Mouse (Mus musculus): Measurements from ENCODE around the gene Cep95. TPM values are rescaled to one million over a fixed set of nuclear protein-coding genes. Genes with fewer than 3 reads are reported as not detected.
A peak's percentile ranks its signal among the peaks of the same experiment; 100 is the strongest.

Gene Cep95
- polyA plus RNA-seq, 1 experiment from 2014 or later = 16.2 TPM

DNA sequence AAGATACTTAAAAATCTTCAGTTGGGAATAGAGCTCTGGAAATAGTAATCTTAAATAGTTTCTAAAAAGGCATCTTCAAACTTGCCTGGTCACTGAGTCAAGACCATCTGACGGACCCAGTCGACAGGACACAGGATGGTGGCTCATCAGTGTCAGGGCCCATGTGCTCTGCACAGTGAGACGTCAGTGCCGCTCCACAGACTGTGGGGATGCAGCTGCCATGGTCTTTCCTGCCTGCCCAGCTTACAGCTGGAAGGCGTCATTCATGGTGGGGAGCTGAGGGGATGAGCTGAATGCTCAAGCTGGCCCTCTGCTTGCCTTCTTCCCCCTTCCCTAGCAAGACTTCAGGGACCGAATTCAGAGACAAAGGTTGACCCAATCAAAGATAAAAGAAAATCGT lies 27.3 kb downstream of the Cep95 start:
- H3K27me3 ChIP-seq (ENCODE audit: control insufficient read depth, insufficient read depth, low read depth, low read length) = no peaks in the 10 kb centered on the region
- 0 out of 2 replicates have a peak, but pooled peaks cover 4% of the 10 kb centered on the region for H3K4me1 ChIP-seq (ENCODE audit: control insufficient read depth, insufficient read depth, low read length)
- peaks cover 28% of the 10 kb centered on the region for H3K36me3 ChIP-seq (ENCODE audit: control insufficient read depth, insufficient read depth, low read length)
- H3K27ac ChIP-seq (ENCODE audit: low read length) = no peak overlapping the region
- no peak overlapping the region for H3K9ac ChIP-seq (ENCODE audit: low read depth, low read length)
- no peak for ATAC-seq
- no peak overlapping the region for H3K4me2 ChIP-seq (ENCODE audit: low read length)
- H3K4me3 ChIP-seq (ENCODE audit: low read depth, low read length) = no peak overlapping the region
- H3K9me3 ChIP-seq (replicated peaks; ENCODE audit: control insufficient read depth, low read length, poor library complexity, severe bottlenecking) = no peaks in the 10 kb centered on the region
- 75% methylated on average over 7 of the region's 7 CpGs for WGBS

GRCm38 (mm10) chr11:106817156-106817555 lies 28.1 kb downstream of the Cep95 start:
- H3K4me2 ChIP-seq (ENCODE audit: low read length) = no peak overlapping the region
- H3K4me3 ChIP-seq (ENCODE audit: low read depth, low read length) = no peak overlapping the region
- 0 out of 2 replicates have a peak, but pooled peaks cover 4% of the 10 kb centered on the region for H3K4me1 ChIP-seq (ENCODE audit: control insufficient read depth, insufficient read depth, low read length)
- no peak overlapping the region for H3K9ac ChIP-seq (ENCODE audit: low read depth, low read length)
- H3K9me3 ChIP-seq (replicated peaks; ENCODE audit: control insufficient read depth, low read length, poor library complexity, severe bottlenecking) = no peaks in the 10 kb centered on the region
- H3K27ac ChIP-seq (ENCODE audit: low read length) = 0 out of 2 replicates have a peak overlapping the region, but pooled peaks have one; percentile 12
- no peaks in the 10 kb centered on the region for H3K27me3 ChIP-seq (ENCODE audit: control insufficient read depth, insufficient read depth, low read depth, low read length)
- 78% methylated on average over 3 of the region's 3 CpGs for WGBS
- H3K36me3 ChIP-seq (ENCODE audit: control insufficient read depth, insufficient read depth, low read length) = peaks cover 28% of the 10 kb centered on the region
- ATAC-seq = no peak

GRCm38 (mm10) chr11:106817808-106818207 lies 28.8 kb downstream of the Cep95 start:
- WGBS = 73% methylated on average over 6 of the region's 6 CpGs
- no peaks in the 10 kb centered on the region for H3K27me3 ChIP-seq (ENCODE audit: control insufficient read depth, insufficient read depth, low read depth, low read length)

DNA sequence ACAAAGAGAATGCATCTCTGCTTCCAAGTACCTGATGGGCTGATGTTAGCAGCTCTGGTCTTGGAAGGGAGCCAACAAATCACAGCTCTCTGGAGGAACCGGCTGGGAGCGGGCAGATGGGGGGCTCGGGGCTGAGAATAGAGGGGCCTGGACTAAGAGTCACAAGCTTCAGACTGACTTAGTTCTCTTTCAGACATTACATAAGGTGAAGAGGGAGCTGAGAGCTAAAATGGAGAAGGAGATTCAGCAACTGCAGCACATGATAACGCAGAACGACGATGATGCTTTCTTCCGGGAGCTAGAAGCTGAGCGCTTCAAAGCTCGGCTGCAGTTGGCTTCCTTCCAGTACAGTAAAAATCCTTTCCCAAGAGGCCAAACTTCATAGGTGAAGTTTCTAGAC lies 29.3 kb downstream of the Cep95 start:
- Histone ChIP-seq H3K9me3 (replicated peaks; ENCODE audit: control insufficient read depth, low read length, poor library complexity, severe bottlenecking) (no peaks in the 10 kb centered on the region), H3K9ac (ENCODE audit: low read depth, low read length) (no peak overlapping the region), H3K4me1 (ENCODE audit: control insufficient read depth, insufficient read depth, low read length) (0 out of 2 replicates have a peak, but pooled peaks cover 4% of the 10 kb centered on the region), H3K36me3 (ENCODE audit: control insufficient read depth, insufficient read depth, low read length) (peaks cover 24% of the 10 kb centered on the region), H3K4me2 (ENCODE audit: low read length) (no peak overlapping the region), H3K4me3 (ENCODE audit: low read depth, low read length) (no peak overlapping the region), H3K27ac (ENCODE audit: low read length) (peak overlapping the region; percentile 53; the same call in 1 of the 2 replicates), H3K27me3 (ENCODE audit: control insufficient read depth, insufficient read depth, low read depth, low read length) (no peaks in the 10 kb centered on the region)
- 49% methylated on average over 9 of the region's 9 CpGs for WGBS
- ATAC-seq = 0 out of 2 replicates have a peak, but pooled peaks have one; percentile 36

More at GRCm38 (mm10) chr11:106817808-106818207, 28.8 kb downstream of the Cep95 start:
- H3K4me3 ChIP-seq (ENCODE audit: low read depth, low read length) = no peak overlapping the region
- 0 out of 2 replicates have a peak, but pooled peaks cover 4% of the 10 kb centered on the region for H3K4me1 ChIP-seq (ENCODE audit: control insufficient read depth, insufficient read depth, low read length)
- H3K9me3 ChIP-seq (replicated peaks; ENCODE audit: control insufficient read depth, low read length, poor library complexity, severe bottlenecking) = no peaks in the 10 kb centered on the region
- peak overlapping the region; percentile 53; the same call in 1 of the 2 replicates for H3K27ac ChIP-seq (ENCODE audit: low read length)
- no peak overlapping the region for H3K9ac ChIP-seq (ENCODE audit: low read depth, low read length)
- H3K4me2 ChIP-seq (ENCODE audit: low read length) = no peak overlapping the region
- H3K36me3 ChIP-seq (ENCODE audit: control insufficient read depth, insufficient read depth, low read length) = peaks cover 24% of the 10 kb centered on the region
- ATAC-seq = no peak

DNA sequence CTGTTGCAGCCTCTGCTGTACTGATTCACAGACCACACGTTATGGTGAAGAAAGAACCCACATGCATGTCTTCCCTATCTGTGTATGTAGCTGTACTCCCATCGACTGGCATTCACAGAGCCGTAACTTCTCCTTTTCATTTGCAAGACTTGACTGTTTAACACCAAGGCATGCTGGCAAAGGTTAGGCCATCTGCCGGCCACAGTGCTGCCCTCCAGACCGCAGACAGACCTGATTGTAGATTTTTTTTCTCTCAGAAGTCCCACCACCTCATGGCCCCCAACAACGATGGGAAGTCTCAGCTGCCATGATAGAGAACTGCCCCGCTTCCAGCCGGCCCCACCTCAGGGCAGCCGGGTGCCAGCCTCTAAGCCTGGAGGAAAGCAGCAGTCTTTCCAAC lies 30.5 kb downstream of the Cep95 start:
- Histone ChIP-seq H3K9me3 (replicated peaks; ENCODE audit: control insufficient read depth, low read length, poor library complexity, severe bottlenecking) (no peaks in the 10 kb centered on the region), H3K4me3 (ENCODE audit: low read depth, low read length) (no peak overlapping the region), H3K27ac (ENCODE audit: low read length) (no peak overlapping the region), H3K27me3 (ENCODE audit: control insufficient read depth, insufficient read depth, low read depth, low read length) (no peaks in the 10 kb centered on the region), H3K4me1 (ENCODE audit: control insufficient read depth, insufficient read depth, low read length) (0 out of 2 replicates have a peak, but pooled peaks cover 4% of the 10 kb centered on the region), H3K4me2 (ENCODE audit: low read length) (no peak overlapping the region), H3K9ac (ENCODE audit: low read depth, low read length) (no peak overlapping the region), H3K36me3 (ENCODE audit: control insufficient read depth, insufficient read depth, low read length) (peaks cover 23% of the 10 kb centered on the region)
- no peak for ATAC-seq
- 85% methylated on average over 9 of the region's 9 CpGs for WGBS

GRCm38 (mm10) chr11:106820252-106820651 lies 31.2 kb downstream of the Cep95 start:
- 75% methylated on average over 6 of the region's 6 CpGs for WGBS

GRCm38 (mm10) chr11:106820972-106821371 lies 31.9 kb downstream of the Cep95 start:
- Histone ChIP-seq H3K9ac (ENCODE audit: low read depth, low read length) (no peak overlapping the region), H3K27me3 (ENCODE audit: control insufficient read depth, insufficient read depth, low read depth, low read length) (no peaks in the 10 kb centered on the region), H3K27ac (ENCODE audit: low read length) (no peak overlapping the region), H3K4me1 (ENCODE audit: control insufficient read depth, insufficient read depth, low read length) (0 out of 2 replicates have a peak, but pooled peaks cover 4% of the 10 kb centered on the region), H3K9me3 (replicated peaks; ENCODE audit: control insufficient read depth, low read length, poor library complexity, severe bottlenecking) (no peaks in the 10 kb centered on the region), H3K4me3 (ENCODE audit: low read depth, low read length) (no peak overlapping the region), H3K36me3 (ENCODE audit: control insufficient read depth, insufficient read depth, low read length) (peaks cover 11% of the 10 kb centered on the region; the same call in 1 of the 2 replicates), H3K4me2 (ENCODE audit: low read length) (no peak overlapping the region)
- no peak for ATAC-seq
- 62% methylated on average over 4 of the region's 4 CpGs for WGBS

More at GRCm38 (mm10) chr11:106820252-106820651, 31.2 kb downstream of the Cep95 start:
- ATAC-seq = no peak
- Histone ChIP-seq H3K4me1 (ENCODE audit: control insufficient read depth, insufficient read depth, low read length) (0 out of 2 replicates have a peak, but pooled peaks cover 4% of the 10 kb centered on the region), H3K36me3 (ENCODE audit: control insufficient read depth, insufficient read depth, low read length) (peaks cover 16% of the 10 kb centered on the region), H3K4me3 (ENCODE audit: low read depth, low read length) (no peak overlapping the region), H3K27me3 (ENCODE audit: control insufficient read depth, insufficient read depth, low read depth, low read length) (no peaks in the 10 kb centered on the region), H3K9me3 (replicated peaks; ENCODE audit: control insufficient read depth, low read length, poor library complexity, severe bottlenecking) (no peaks in the 10 kb centered on the region), H3K27ac (ENCODE audit: low read length) (no peak overlapping the region), H3K9ac (ENCODE audit: low read depth, low read length) (no peak overlapping the region), H3K4me2 (ENCODE audit: low read length) (no peak overlapping the region)

DNA sequence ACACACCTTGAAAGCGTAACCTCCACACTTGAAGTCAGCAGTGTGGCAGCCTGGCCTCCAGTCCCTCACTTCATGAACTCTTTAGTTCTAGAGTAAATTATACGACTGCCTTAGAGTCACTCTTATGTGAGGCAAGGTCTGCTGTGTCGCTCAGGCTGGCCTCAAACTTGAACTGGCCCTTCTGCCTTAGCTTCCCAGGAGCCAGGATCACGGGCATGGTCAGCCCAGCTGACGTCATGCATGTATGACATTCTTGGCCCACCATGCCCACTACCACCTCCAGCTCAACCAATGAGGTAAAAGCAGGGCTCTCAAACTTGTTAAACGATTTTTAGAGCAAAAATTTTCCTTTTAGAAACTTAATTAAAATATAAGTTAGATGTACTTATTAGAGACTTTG lies 32.3 kb downstream of the Cep95 start:
- Histone ChIP-seq H3K27me3 (ENCODE audit: control insufficient read depth, insufficient read depth, low read depth, low read length) (no peaks in the 10 kb centered on the region), H3K9ac (ENCODE audit: low read depth, low read length) (no peak overlapping the region), H3K36me3 (ENCODE audit: control insufficient read depth, insufficient read depth, low read length) (0 out of 2 replicates have a peak, but pooled peaks cover 11% of the 10 kb centered on the region), H3K27ac (ENCODE audit: low read length) (no peak overlapping the region), H3K4me2 (ENCODE audit: low read length) (no peak overlapping the region), H3K4me1 (ENCODE audit: control insufficient read depth, insufficient read depth, low read length) (0 out of 2 replicates have a peak, but pooled peaks cover 4% of the 10 kb centered on the region), H3K9me3 (replicated peaks; ENCODE audit: control insufficient read depth, low read length, poor library complexity, severe bottlenecking) (no peaks in the 10 kb centered on the region), H3K4me3 (ENCODE audit: low read depth, low read length) (no peak overlapping the region)
- ATAC-seq = no peak
- 87% methylated on average over 6 of the region's 6 CpGs for WGBS

DNA sequence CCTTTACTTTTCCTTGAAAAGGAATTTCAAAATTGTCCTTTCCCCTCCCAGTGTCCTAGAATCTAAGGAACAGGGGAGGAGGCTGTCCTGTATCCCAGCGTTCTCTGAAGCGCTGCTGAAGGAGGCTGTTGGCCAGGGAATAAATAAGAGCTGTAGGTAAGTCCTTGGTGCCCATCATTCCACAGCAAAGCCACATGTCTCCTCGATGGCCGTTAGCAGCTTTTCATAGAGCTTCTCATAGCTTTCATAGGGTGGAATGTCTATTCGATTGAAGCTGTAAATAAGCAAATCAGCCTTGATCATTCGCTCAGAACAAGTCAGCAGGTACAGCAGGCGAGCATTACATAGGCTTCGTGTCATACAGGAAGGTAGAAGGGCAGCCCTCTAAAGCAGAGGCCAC lies 33.4 kb downstream of the Cep95 start:
- Histone ChIP-seq H3K4me2 (ENCODE audit: low read length) (no peak overlapping the region), H3K27ac (ENCODE audit: low read length) (no peak overlapping the region), H3K36me3 (ENCODE audit: control insufficient read depth, insufficient read depth, low read length) (0 out of 2 replicates have a peak, but pooled peaks cover 13% of the 10 kb centered on the region), H3K9ac (ENCODE audit: low read depth, low read length) (no peak overlapping the region), H3K4me3 (ENCODE audit: low read depth, low read length) (no peak overlapping the region), H3K9me3 (replicated peaks; ENCODE audit: control insufficient read depth, low read length, poor library complexity, severe bottlenecking) (no peaks in the 10 kb centered on the region), H3K27me3 (ENCODE audit: control insufficient read depth, insufficient read depth, low read depth, low read length) (no peaks in the 10 kb centered on the region), H3K4me1 (ENCODE audit: control insufficient read depth, insufficient read depth, low read length) (0 out of 2 replicates have a peak, but pooled peaks cover 4% of the 10 kb centered on the region)
- ATAC-seq = no peak
- 88% methylated on average over 8 of the region's 8 CpGs for whole genome bisulfite sequencing
